Mouse (Mus musculus): ENCODE data around the gene Ccdc77.

Gene Ccdc77

GRCm38 (mm10) chr6:120363688-120364522, at the start of gene Ccdc77, which contains the start of gene Kdm5a:
Gene Ccdc77 (minus strand): TSS chr6:120364374.
Gene Kdm5a (plus strand): TSS chr6:120364124.
- DNase-seq: peak; percentile 92 to 95

GRCm38 (mm10) chr6:120403936-120404335, 39.8 kb upstream of the Ccdc77 start:
- no peak for DNase-seq

- no peak for DNase-seq
These were observed 31.6 kb upstream of the Ccdc77 start for GRCm38 (mm10) chr6:120395622-120396345.

- no peak for DNase-seq
These were observed 28.6 kb upstream of the Ccdc77 start for GRCm38 (mm10) chr6:120392811-120393210.

- no peak for DNase-seq
These were observed 25.9 kb upstream of the Ccdc77 start for GRCm38 (mm10) chr6:120390054-120390453.

DNA sequence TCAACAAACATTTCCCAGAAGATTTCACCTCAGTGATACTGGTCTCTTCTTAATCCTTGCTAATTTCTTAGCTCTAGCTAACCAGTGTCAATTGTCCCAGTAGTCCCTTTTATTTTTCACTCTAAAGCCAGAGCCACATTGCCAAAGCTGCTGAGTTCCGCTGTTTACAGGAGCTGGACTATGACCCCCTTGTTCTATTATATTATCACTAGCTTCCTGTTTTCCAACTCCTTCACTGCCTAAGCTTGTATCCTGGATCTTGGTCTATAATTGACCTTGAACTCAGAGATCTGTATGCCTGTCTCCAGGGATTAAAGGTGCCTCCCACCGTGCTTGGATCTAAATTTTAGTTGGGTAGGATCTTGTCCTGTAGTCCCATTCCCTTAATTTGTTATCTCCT, 12.6 kb upstream of the Ccdc77 start:
- no peak for DNase-seq

- DNase-seq: peak in 1 of 2 experiments; percentile 12
These were observed 877 bp upstream of the Ccdc77 start for GRCm38 (mm10) chr6:120365051-120365450.

- DNase-seq: no peak
These were observed 340 bp upstream of the Ccdc77 start for GRCm38 (mm10) chr6:120364523-120364905.

DNA sequence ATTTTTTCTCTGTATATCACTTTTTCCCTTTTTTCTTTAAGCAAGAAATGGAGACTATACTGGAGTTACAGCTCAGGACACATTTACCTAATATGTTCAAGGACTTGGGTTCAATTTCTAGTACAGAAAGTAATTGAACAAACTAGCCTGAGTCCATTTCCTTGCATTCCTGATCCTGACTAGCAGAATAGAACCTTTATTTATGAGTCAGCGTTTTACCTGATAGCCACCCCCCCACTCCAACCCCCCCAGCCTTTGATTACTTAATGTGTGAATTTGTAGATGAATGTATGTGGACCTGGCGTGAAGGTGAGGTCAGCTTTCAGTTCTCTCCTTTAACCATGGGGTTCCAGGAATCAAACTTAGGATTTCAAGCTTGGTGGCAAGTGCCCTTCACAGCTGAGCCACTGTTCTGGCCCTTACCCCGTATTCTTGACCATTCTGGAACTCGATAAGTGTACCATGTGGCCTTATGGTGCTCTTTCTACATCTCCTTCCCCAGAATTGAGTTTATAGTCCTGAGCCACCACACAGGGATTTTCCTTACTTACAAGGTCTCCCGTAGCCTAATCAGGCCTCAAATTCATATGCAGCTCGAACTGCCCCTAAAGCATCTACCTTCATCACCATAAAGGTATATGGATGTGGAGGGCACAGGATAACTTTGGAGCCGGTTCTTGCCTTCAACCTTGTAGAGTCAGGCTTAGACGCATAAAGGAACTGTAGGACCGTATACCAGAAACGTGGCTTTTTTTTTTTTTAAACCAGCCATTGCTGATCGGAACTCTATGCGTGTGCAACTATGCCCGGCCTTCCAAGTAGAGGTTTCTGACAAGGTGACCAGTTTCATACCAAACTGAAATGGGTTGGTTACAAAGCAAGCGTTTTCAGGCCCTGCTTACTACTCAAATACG, 1.1 kb downstream of the Ccdc77 start:
- peak in 1 of 2 experiments; percentile 4 for DNase-seq

DNA sequence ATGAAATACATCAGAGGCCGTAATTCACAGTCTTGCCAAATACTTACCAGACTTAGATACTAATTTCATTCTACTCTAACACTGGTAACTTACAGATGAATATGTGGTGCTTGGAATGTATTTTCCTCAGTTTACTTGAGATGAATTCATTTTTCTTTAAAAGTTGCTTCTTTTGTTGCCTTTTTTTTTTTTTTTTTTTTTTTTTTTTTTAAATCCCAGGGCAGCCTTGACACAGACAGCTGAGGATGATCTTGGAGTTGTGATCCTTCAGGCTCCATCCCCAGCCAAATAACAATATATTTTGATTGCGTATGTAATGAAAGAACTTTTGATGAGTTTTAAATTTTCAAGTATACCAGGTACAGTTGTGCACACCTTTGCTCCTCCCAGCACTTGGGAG, 2.0 kb downstream of the Ccdc77 start:
- DNase-seq: no peak

DNA sequence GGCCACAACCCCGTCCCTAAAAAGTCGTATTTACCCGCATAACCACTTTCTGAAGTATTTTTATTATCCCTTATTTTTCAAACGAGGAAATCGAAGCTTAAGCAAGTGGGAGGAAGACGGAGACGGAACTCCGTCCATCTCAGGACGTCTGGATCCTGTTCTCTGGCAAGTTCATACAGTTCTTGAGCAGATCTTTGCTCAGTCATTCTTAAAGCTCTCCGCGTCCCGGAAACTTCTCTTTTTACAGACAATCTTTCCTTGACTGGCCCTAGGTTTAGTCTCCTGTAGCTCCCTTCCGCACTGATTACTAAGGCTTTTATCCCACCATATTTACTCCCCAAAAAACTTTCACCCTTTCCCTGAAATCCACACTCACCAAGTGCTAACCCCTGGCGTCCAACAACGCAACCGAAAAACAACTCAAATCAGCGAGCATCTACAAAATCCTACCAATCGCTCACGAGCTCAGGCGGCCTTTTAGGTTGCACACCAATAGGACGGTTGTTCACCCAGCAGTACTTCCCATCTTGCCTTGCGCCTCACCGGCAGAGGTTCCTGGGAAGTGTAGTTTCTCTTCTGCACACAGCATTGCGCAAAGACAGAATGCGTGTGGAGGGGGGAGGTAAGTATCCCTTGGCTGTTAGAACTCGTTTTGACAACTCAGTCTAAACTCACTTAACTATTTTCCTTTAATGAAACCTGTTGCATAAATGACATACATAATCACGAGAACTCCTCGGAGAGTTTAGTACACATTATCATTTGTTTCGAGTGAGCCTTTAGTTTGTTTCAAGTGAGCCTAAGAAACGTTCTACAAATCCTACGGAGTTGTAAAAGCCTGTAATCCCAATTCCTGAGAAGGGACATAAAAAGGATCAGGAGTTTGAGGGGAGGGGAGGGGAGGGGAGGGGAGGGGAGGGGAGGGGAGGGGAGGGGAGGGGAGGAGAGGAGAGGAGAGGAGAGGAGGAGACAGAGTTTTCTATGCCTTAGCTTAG, 6.9 kb downstream of the Ccdc77 start:
- DNase-seq: peak; percentile 82 to 92

DNA sequence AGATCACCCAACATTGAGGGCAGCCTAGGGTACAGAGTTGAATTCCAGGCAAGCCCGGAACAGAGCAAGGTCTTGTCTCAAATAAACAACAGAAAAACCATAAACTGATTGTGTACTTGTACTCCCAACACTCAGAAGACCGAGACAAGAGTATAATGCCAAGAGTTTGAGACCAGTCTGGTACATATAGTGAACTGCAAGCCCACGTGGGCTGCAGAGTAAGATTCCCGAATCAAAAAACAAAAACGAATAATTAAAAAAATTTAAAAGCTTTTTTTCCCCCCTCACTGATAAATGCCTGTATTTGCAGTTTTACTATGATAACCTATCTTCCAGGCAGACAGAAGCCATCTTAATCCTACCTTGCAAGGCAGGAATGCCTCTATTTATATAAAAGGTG, 7.7 kb downstream of the Ccdc77 start:
- DNase-seq: no peak

DNA sequence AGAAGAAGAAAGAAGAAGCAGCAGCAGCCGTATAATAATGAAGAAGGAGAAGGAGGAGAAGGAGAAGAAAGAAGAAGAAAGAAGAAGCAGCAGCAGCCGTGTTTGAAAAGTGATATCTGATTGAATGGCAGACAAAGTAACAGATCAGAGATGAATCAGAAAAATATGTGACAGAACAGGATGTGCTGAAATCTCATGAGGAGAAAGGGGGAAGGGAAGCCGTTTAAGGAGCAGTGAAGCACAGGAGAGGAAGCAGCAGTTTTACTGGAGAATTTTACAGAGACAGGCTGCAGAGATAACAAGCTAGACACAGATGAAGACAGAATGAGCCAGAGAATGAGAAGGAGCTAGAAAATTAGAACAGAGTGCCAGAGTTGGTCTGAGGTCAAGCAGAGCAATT, 15.2 kb downstream of the Ccdc77 start:
- no peak for DNase-seq

DNA sequence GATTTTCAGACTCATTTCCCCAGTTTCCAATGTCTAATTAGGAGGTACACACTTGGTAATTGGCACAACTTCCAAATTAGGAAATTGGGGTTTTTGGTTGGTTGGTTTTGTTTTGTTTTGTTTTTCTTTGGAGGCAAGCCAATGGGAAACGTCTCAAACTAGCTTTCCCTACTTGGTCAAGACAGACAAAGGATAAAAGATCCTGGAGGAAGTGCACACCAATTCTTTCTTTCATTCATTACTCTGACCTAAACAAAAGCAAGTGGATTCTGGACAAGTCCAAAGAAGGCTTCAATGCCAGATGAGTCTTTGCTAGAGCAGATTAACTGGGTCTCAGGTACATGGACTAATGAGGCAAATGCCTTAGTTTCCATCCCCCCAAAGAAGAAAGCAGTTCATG, 20.2 kb downstream of the Ccdc77 start:
- no peak for DNase-seq

DNA sequence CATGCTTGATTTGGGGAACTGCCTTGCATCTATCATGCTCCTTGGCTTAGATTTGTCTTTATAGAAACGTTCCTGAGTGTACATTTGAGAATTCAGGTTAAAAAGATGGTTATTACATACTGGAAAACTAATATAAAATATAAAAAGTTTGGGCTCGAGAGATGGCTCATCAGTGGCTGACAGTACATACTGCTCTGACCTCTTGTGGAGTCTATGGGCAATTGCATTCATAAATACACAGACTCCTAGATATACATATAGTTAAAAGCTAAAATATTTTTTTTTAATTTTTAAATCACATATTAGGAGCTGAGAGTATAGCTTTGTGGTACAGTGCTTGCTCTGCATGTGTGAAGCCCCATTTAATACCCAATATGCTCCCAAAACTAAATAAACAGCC, 31.8 kb downstream of the Ccdc77 start:
- no peak for DNase-seq

GRCm38 (mm10) chr6:120324295-120324927, 39.8 kb downstream of the Ccdc77 start:
- peak; percentile 59 to 80 for DNase-seq

- no peak for DNase-seq
These were observed 43.8 kb downstream of the Ccdc77 start for GRCm38 (mm10) chr6:120320369-120320768.

DNA sequence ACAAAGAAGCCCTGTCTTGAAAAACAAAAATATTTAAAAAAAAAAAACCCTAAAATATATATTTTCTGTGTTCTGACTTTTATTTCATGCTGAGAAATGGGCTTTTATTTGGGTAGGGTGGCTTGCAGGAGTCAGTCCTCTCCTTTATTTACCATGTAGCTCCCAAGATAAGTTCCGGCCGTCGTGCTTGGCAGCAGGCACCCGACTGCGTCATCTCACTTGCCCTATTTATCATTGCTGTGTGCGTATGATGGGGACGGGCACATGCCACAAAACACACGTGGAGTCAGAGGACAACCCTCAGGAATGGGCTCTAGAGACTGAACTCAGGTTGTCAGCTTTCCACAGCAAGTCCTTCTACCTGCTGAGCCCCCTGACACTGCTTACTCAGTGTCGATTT, 45.0 kb downstream of the Ccdc77 start:
- DNase-seq: no peak

DNA sequence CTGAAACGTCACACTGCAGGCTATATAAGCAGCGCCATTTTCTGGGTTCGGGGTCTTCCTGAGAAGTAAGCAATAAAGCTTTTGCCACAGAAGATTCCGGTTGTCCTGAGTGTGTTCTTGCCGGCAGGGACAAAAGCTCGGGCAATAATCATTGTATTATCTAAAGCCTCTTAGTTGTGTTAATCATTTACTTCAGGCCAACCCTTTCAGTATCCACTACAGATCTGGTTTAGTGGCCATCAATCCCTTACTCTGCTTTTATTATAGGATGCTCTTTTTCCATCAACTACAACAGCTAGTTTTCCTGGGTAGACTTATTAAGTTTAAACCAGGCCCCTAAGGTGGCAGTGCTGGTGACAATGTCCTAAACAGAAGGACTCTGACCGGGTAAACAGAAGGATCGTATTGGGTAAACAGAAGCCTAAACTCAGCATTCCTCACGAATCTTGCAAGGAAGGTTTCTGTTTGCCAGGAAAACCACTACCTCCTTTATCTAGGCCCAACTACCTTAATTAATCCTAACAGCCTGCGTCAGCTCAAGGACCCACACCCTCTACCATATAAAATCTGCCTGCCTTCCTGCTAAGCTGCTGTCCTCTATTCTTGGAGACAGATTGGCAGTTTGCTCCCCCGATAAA, 45.8 kb downstream of the Ccdc77 start:
- DNase-seq: no peak

- no peak for DNase-seq
These were observed 51.7 kb downstream of the Ccdc77 start for GRCm38 (mm10) chr6:120312443-120312842.

GRCm38 (mm10) chr6:120309787-120310186, 54.4 kb downstream of the Ccdc77 start:
- DNase-seq: no peak

Data from cerebellum, adult 18-20 months (tissue).